Mouse (Mus musculus): ENCODE results near the gene Olfr507. TPM values are rescaled to one million over a fixed set of nuclear protein-coding genes. Genes with fewer than 3 reads are reported as not detected.
"Not testable (repeated sequence)": the region's sequence is repeated elsewhere in the genome, so short reads cannot be mapped to it uniquely, and the experiment has no call there.

The Olfr507 gene
- total RNA-seq (2021), result not detected
- long read RNA-seq, experiment 1, result 0 reads
- long read RNA-seq, experiment 2, result 0 reads

DNA sequence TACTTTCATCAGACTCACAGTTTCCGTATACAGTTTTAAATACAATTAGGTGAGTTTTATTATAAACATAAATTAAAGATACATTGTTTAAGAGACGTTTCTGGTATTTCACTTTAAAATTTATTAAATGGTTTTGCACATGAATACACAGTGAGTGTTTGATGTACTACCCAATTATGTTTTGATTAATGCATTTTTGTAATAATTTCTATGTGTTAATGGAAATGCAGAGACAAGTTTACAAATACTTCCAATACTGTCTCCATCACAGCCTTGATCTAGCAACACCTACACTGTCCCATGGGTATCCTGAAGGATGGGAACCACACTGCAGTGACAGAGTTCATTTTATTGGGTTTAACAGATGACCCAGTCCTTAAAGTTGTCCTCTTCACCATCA is at the start of gene Olfr507:
TSS of gene Olfr507 (plus strand) at position 301 of the 400 bp plus-strand sequence.
- DNase-seq, result no peak

DNA sequence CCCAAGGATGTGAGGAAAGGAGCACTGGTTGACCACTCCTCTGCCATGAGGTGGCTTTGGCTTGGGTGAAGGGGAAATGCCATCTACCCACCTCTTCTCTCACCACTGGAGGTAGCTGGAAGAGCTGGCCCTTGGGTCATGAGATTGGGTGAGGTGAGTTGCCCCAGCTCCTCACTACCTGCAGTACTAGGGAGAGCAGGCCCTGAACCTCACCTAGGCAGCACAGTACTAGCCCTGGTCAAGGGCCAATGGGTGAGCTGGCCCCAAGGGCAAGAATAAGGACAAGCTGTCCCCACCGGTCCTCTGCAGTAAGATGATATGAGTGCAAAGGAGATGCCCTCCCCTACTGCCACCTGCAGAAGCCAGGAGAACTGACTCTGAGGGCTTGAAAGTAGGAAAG is 31.8 kb upstream of the Olfr507 start:
- DNase-seq, result no peak

DNA sequence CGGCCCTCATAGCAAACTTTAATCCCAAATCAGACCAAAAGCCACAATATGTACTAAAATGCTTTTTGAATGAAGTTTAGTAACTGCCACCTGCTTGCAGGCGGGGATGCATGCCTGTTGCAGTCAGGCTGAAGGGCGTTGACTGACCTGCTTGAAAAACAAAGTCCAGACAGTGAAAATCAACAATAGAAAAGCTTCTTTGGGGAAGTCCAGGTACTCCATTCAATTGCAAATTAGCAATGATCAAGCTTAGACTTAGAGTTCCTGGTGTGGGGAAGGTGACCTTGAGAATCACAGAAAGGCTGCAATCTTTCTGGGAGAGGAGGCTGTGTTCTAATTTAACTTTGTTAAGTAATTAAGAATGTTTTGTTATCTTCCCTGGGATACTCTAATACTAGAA is 19.7 kb upstream of the Olfr507 start:
- DNase-seq, result not testable (repeated sequence)

GRCm38 (mm10) chr7:108610487-108610886 is 11.1 kb upstream of the Olfr507 start, which contains the start of gene Olfr506:
Gene Olfr506, plus strand, starts transcription at chr7:108610787.
- no peak for DNase-seq

DNA sequence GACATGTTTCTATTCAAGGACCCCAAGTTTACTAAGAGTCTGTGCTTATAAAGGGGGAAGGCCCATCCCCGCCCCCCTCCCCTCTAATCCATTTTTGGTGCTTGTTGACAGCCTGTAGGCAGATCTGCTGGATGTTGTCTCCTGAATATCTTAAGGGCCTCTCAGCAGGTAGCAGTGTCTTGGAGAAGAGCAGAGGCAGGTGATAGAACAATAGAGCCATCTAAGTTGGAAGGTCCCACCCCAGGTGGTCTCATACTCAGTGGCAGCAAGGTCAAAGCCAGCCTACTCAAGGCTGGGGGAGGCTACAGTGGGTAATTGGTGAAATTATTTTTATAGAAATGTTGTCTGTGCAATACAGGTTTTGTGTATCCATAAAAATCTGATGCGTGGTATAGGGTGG is 7.5 kb upstream of the Olfr507 start:
- no peak for DNase-seq

- not testable (repeated sequence) for DNase-seq
These were observed 4.8 kb upstream of the Olfr507 start for GRCm38 (mm10) chr7:108616781-108617180.

DNA sequence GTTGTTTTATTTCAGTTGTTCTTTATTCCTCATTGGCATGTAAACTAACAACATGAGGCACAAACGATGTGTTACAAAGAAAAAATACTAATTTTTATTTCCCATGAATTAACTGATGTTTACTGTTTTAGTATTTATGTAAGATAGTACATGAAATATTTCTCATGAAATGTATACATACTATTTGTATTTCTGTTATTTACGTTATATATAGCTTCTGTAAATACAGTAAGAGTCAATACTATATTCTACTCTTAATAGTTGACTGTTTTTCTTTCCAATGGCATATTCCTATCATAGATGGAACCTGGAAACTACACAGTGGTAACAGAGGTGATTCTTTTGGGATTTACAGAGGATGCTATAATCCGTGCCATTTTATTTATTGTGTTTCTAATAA is 8.1 kb downstream of the Olfr507 start, which contains the start of gene Olfr508:
TSS of gene Olfr508 (plus strand) at position 301 of the 400 bp plus-strand sequence.
- DNase-seq, result no peak

GRCm38 (mm10) chr7:108651806-108652205 is 30.2 kb downstream of the Olfr507 start, which contains the start of gene Olfr509:
Gene Olfr509, minus strand, starts transcription at chr7:108651906.
- DNase-seq, result no peak

DNA sequence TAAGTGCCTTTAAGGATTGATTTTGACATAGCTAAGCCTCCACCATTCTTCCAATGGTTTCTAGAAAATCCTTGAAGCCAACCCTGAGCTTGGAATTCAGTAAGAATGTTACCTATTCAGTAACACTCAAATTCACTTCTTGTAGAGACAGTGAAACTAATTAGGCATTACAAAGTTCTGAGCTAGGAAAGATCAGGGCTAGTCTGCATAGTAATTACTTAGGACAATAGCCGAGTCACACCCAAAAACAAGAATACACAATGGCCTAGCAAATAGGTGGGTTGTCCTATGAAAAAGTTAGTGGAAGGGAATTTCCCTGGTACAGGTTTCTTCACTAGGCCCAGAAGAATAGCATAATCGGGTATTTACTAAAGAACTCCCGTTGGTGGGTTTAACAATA is 40.8 kb downstream of the Olfr507 start:
- no peak for DNase-seq

DNA sequence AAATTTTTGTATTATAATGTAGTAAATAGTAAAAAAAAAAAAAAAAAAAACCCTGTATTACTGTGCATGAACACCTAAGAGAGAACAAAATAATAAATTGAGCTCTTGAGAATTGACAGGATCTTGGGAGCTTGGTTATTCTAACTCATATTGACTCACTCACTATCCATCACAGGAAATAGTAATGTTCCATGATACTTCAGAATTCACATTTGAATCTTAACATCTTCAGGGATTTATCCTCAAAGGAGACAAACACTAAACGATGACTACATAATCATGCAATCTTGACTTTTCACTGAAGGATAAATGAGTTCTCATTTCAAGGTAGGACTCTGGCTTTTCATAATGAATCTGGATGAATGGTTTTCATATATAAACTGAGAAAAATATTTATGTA is 44.5 kb downstream of the Olfr507 start, which contains the start of gene Olfr510:
TSS of gene Olfr510 (plus strand) at position 301 of the 400 bp plus-strand sequence.
- no peak for DNase-seq

- DNase-seq, result no peak
These were observed 49.4 kb downstream of the Olfr507 start for GRCm38 (mm10) chr7:108671058-108671457.

Other genes starting within 250 kb of the Olfr507 start
- not detected for gene Olfr495, start 228.6 kb upstream of the Olfr507 start, total RNA-seq (2021)
- gene Olfr497, start 201.4 kb upstream of the Olfr507 start, total RNA-seq (2021), result not detected
- not detected for gene Olfr498, start 156.5 kb upstream of the Olfr507 start, total RNA-seq (2021)
- not detected for gene Olfr502, start 96.7 kb upstream of the Olfr507 start, total RNA-seq (2021)
- gene Olfr503, start 77.3 kb upstream of the Olfr507 start, total RNA-seq (2021), result not detected
- gene Olfr504, start 56.0 kb upstream of the Olfr507 start, total RNA-seq (2021), result not detected
- gene Olfr506, start 11.0 kb upstream of the Olfr507 start, total RNA-seq (2021), result not detected
- gene Olfr508, start 8.2 kb downstream of the Olfr507 start, total RNA-seq (2021), result not detected
- gene Olfr509, start 30.1 kb downstream of the Olfr507 start, total RNA-seq (2021), result not detected
- gene Olfr510, start 44.6 kb downstream of the Olfr507 start, total RNA-seq (2021), result not detected
- not detected for gene Olfr512, start 91.5 kb downstream of the Olfr507 start, total RNA-seq (2021)
- not detected for gene Olfr513, start 129.2 kb downstream of the Olfr507 start, total RNA-seq (2021)
- not detected for gene Olfr514, start 204.2 kb downstream of the Olfr507 start, total RNA-seq (2021)
- gene Olfr516, start 228.7 kb downstream of the Olfr507 start, total RNA-seq (2021), result not detected